Mouse (Mus musculus) adrenal gland, adult 8-10 months (tissue): ENCODE measurements at regions not wholly inside any gene's neighbourhood (a gene's known extent, or its start where the extent isn't known, plus 50 kb on each side); places are given as distances from the start of the nearest gene placed in this dataset.

ENCODE experiments used
- DNase-seq: peaks from one replicate; pipeline ENCODE4 v3.0.0; 2022

- DNase-seq: no peak
Measured at GRCm38 (mm10) chr4:48889074-48889592, 169.9 kb upstream of the Plppr1 start.

- no peak for DNase-seq
Measured at GRCm38 (mm10) chr4:48904551-48904950, 154.5 kb upstream of the Plppr1 start.

DNA sequence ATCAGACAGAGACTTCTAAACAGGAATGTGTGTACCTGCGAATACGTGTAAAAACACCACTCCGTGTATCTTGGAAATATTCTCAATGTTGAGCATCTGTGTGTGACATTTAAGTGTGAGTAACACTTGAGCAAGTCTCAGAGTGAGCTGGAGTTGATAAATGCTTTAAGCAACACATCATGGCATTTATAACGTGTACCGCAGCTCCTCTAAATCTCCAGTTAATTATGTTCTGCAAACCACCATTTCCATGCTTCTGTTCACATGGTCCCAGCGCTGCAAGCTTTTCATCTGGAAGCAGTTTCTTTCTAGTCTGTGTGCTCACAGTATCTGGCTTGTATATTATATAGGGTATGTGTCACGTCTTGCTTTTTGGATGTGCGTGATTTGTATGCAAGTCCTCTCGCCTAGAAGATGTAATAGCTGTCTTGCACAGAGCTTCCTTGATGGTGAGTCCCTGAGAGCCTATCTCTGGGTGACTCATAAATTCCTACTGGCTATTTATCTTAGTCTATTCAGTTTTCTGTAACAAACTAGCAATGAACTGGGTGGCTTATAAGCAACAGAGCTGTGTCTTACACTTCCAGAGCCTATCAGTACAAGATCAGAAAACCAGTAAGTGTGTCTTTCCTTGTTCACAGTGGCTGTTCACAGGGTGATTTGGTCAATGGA lies 153.7 kb upstream of the Plppr1 start:
- no peak for DNase-seq

DNA sequence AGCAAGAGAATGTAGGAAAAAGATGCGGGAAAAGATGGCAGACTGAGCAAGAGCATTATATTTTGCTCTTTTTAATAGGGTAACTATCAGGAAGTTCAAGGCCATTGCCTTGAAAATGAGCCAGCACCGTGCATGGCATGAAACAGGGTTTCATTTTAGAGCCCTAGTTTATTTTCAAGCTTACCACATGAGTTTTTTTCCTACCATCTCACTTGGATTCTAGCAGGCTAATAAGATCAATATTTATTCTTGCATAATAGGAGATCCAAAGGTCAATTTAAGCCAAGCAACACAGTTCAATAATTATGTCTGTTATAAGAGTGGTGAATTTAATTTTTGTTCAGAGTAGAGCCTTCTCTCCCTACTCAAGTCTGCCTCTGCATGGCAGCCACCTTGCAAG lies 149.9 kb upstream of the Plppr1 start:
- no peak for DNase-seq

DNA sequence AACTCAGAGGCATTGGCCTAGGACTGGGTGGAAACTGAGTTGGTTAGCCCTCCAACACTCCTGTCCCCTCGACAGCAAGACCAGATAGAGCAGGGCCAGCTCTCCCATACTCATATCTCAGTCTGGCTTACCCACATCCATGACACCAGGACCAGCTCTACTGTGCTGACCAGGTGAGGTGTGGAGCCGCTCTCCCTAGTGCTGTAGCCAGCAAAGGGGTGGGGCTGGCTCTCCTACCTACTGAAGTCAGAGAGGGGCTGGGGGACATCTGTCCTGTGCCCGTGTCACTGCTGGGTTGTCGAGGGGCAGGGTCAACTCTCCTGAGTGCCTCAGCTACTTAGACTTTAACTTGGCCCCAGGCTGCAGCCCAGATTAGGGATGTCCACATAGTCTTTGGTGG lies 145.8 kb upstream of the Plppr1 start:
- no peak for DNase-seq

DNA sequence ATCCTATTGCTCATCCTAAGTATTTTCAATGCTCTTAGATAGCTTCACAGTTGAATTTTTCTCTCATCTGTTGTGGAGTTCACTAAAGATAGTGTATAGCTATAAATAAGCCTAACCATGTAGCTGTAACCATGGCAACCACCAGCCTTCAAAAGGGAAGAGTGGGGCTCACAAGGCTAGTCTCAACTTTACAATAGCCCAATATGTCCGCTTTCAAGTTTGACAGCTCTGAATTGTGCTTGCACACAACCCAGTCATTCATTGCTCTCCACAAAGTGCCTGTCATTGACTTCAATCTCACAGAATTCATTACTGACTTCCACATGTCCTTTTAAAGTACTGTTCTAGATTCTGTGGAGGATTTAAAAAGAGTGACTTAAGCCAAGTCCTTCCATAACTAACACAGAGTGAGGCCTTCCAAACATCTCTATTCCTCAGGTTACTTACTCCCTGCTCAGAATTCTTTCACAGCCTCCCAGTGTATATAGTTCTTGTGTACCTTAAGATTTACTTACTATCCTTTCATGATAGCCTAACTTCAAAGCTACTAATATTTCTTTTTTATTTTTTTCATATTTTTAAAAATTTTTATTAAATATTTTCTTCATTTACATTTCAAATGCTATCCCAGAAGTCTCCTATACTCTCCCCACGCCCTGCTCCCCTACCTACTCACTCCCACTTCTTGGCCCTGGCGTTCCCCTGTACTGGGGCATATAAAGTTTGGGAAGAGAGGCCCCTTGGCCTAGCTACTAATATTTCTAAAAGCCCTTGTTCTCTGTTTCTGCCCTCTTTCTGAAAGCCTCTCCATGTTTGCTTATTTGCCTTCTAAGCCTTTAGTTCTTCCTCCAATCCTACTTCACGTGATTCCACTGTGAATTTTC lies 134.3 kb upstream of the Plppr1 start:
- DNase-seq: no peak

GRCm38 (mm10) chr4:48938420-48938819 lies 120.7 kb upstream of the Plppr1 start:
- no peak for DNase-seq

DNA sequence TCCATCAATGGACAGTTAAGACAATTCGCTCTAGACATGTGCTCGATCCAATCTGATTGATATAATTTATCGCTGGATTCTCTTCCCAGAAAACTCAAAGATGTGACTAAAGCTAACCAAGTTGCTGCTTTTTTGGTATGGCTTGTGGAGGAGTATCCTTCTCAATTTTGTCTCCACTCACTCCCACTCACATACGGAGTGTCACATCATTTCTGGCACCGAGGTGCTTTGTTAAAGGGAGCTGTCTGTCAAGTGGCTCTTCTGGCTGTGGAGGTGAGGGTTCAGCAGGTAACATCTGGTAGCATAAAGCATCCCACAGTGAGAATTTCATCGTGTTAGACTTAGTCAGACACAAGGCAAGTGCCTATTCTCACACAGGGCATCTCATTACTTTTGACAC lies 120.2 kb upstream of the Plppr1 start:
- no peak for DNase-seq

DNA sequence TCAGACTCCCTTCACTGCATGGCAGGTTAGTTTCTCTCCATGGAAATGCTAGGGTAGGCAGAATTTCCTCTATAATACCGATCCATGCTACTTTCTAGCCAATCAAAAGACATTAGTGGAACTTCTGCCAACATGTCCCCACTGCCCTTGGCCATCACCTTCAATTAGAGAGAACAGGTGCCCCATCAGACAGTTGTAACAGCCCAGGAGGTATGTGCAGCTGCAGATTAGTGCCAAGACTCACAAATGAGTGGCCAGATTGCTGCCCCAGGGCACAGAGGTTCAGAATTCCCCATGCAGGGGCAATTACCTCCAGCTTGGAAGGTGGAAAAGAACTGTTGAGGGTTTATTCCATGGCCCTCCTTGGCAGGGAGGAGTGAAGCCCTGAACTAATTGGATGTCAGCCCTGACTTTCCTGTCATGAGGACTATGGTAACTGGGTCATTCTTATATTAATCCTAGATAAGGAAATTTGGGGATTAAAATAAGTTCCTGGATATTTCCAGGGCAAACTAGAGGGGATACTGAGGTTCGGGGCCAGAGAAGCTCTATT lies 113.7 kb upstream of the Plppr1 start:
- DNase-seq: no peak

- no peak for DNase-seq
Measured at GRCm38 (mm10) chr4:48952965-48953364, 106.1 kb upstream of the Plppr1 start.

DNA sequence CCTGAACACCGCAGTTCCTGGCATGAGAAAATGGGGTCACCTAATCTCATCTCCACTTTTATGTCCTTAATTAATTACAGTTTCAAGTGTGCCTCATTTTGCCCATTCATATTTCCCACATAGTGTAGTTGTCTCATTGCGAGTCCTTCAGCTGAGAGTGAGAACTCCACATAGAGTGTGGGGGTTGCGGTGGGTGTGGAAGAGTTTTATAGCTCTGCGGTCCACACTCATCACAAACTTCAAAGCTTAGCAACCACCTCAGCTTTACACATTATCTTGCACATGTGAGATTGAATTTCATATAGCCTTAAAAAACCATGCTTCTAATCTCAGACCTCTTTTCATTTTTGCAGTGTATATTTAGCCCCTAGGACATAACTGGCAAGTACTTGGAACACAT lies 83.3 kb upstream of the Plppr1 start:
- no peak for DNase-seq

GRCm38 (mm10) chr4:48992021-48992420 lies 67.1 kb upstream of the Plppr1 start:
- DNase-seq: no peak
